ENCODE assay signal across 8 mouse cellular contexts in genomic region chr7:73376101-73377001, GRCm38 (mm10). TPM values are rescaled to one million over a fixed set of nuclear protein-coding genes. Genes with fewer than 3 reads are reported as not detected.
A peak's percentile ranks its signal among the peaks of the same experiment; 100 is the strongest.
DNase-seq lines count a peak whose midpoint lies in the region; ATAC-seq and TF ChIP-seq lines count a peak whose summit lies in the region.

No protein-coding gene starts in this region.

- dilution Hi-C loops in CH12.LX (cut with MboI; ENCODE audit: extremely low pct_ligation_motif_present, extremely low pct_unique_long_range_greater_than_20kb, low sequenced_read_pairs), result no loop called here

- peaks cover 7% of the 10 kb centered on the region for H3K9me3 ChIP-seq in CH12.LX (replicated peaks; ENCODE audit: low read length)
- no peaks in the 10 kb centered on the region for H3K9me3 ChIP-seq in embryonic facial prominence, embryonic 15.5 days (replicated peaks)
- no peaks in the 10 kb centered on the region for H3K9me3 ChIP-seq in heart, postnatal 0 days (replicated peaks; ENCODE audit: control insufficient read depth, low read length)
- no peaks in the 10 kb centered on the region for H3K9me3 ChIP-seq in liver, embryonic 11.5 days (ENCODE audit: control insufficient read depth, low read length)
- H3K9me3 ChIP-seq in neural tube, embryonic 11.5 days (ENCODE audit: control insufficient read depth, low read length), result no peaks in the 10 kb centered on the region

- in situ Hi-C loops in CH12.LX (cut with MboI; ENCODE audit: low pct_ligation_motif_present, low pct_unique_long_range_greater_than_20kb, low sequenced_read_pairs), result loop anchor here (25.0 kb wide), 1 partner anchor 989 kb away; no protein-coding TSS in a partner anchor

- peak; percentile 55 to 66; a peak in 3 of 4 replicates for TF ChIP-seq CTCF in CH12.LX (conservative IDR thresholded peaks at IDR 0.05 in 1 of 2, IDR thresholded peaks at IDR 0.05 in 1 of 2; ENCODE audit: low read depth in 2 of 2, low read length in 2 of 2)
- peak; percentile 72; the same call in 1 of the 2 replicates for TF ChIP-seq CTCF in brain, embryonic 14.5 days (IDR thresholded peaks at IDR 0.05; ENCODE audit: borderline replicate concordance, extremely low read depth, insufficient read depth, insufficient read length)
- peak; percentile 73 for TF ChIP-seq CTCF in heart, postnatal 0 days (IDR thresholded peaks at IDR 0.05; ENCODE audit: low read depth)

- DNase-seq in CH12.LX (ENCODE audit: extremely low read depth), result peak; percentile 39
- DNase-seq in brain, embryonic 14.5 days (ENCODE audit: low read depth), result peak; percentile 98
- DNase-seq in heart, postnatal 0 days (ENCODE audit: low spot score), result peak; percentile 78
- DNase-seq in kidney, postnatal 14 days, result peak; percentile 77
- DNase-seq in liver, embryonic 11.5 days (ENCODE audit: low spot score), result no peak
- peak; percentile 80 for DNase-seq in neural tube, embryonic 11.5 days (ENCODE audit: low spot score)
- no peak for DNase-seq in spleen, postnatal 4 days (ENCODE audit: low spot score in 2 of 2)

- no peak overlapping the region for H3K27ac ChIP-seq in CH12.LX (ENCODE audit: insufficient read depth, low read depth)
- peak overlapping the region; percentile 83 for H3K27ac ChIP-seq in embryonic facial prominence, embryonic 15.5 days (replicated peaks)
- H3K27ac ChIP-seq in heart, postnatal 0 days (ENCODE audit: low read depth), result no peak overlapping the region
- no peak overlapping the region for H3K27ac ChIP-seq in liver, embryonic 11.5 days (ENCODE audit: low read depth, low read length)
- H3K27ac ChIP-seq in neural tube, embryonic 11.5 days (ENCODE audit: low read depth, low read length), result peak overlapping the region; percentile 93

- no peak overlapping the region for H3K4me2 ChIP-seq in CH12.LX (ENCODE audit: insufficient read depth, low read depth, poor library complexity, severe bottlenecking)
- H3K4me2 ChIP-seq in embryonic facial prominence, embryonic 15.5 days (replicated peaks), result peak overlapping the region; percentile 97
- peak overlapping the region; percentile 97 for H3K4me2 ChIP-seq in heart, postnatal 0 days (ENCODE audit: low read depth, low read length)
- peak overlapping the region; percentile 79 for H3K4me2 ChIP-seq in liver, embryonic 11.5 days
- peak overlapping the region; percentile 80 for H3K4me2 ChIP-seq in neural tube, embryonic 11.5 days (ENCODE audit: low read depth)

- H3K9ac ChIP-seq in CH12.LX (ENCODE audit: insufficient read depth, low read depth), result no peak overlapping the region
- H3K9ac ChIP-seq in embryonic facial prominence, embryonic 15.5 days, result peak overlapping the region; percentile 71
- H3K9ac ChIP-seq in heart, postnatal 0 days (replicated peaks; ENCODE audit: low read depth, low read length), result 0 out of 2 replicates have a peak overlapping the region, but pooled peaks have one; percentile 11
- H3K9ac ChIP-seq in liver, embryonic 11.5 days (ENCODE audit: low read depth, low read length), result no peak overlapping the region
- H3K9ac ChIP-seq in neural tube, embryonic 11.5 days (ENCODE audit: low read length), result peak overlapping the region; percentile 95

- no peak overlapping the region for H3K4me3 ChIP-seq in CH12.LX (replicated peaks in 1 of 3; ENCODE audit: low read depth in 2 of 3, low read length in 2 of 3, poor library complexity in 1 of 3)
- H3K4me3 ChIP-seq in embryonic facial prominence, embryonic 15.5 days (replicated peaks), result peak overlapping the region; percentile 71
- peak overlapping the region; percentile 71 for H3K4me3 ChIP-seq in heart, postnatal 0 days (ENCODE audit: low read depth, low read length)
- H3K4me3 ChIP-seq in liver, embryonic 11.5 days (ENCODE audit: low read depth, low read length), result peak overlapping the region; percentile 55
- peak overlapping the region; percentile 84 for H3K4me3 ChIP-seq in neural tube, embryonic 11.5 days (ENCODE audit: low read depth, low read length)

- TF ChIP-seq EP300 in CH12.LX (IDR thresholded peaks at IDR 0.05; ENCODE audit: low read length), result no peak
- TF ChIP-seq EP300 in heart, postnatal 0 days (IDR thresholded peaks at IDR 0.05; ENCODE audit: low read depth), result no peak

- TF ChIP-seq RAD21 in CH12.LX (IDR thresholded peaks at IDR 0.05; ENCODE audit: low read depth, low read length), result peak; percentile 66

- ATAC-seq in embryonic facial prominence, embryonic 15.5 days (ENCODE audit: insufficient number of reproducible peaks, low FRiP score, low TSS enrichment, low read depth), result peak; percentile 65; the same call in 1 of the 2 replicates
- peak; percentile 47; the same call in 1 of the 2 replicates for ATAC-seq in heart, postnatal 0 days (ENCODE audit: insufficient read depth, low read depth)
- no peak for ATAC-seq in liver, embryonic 11.5 days (replicated peaks; ENCODE audit: low FRiP score)
- ATAC-seq in neural tube, embryonic 11.5 days (ENCODE audit: insufficient read depth, low FRiP score, low TSS enrichment), result 0 out of 2 replicates have a peak, but pooled peaks have one; percentile 3

- WGBS in embryonic facial prominence, embryonic 15.5 days, result under 1% methylated on average over 39 of the region's 39 CpGs
- 1% methylated on average over 39 of the region's 39 CpGs for WGBS in heart, postnatal 0 days
- WGBS in liver, embryonic 11.5 days, result 3% methylated on average over 39 of the region's 39 CpGs
- WGBS in neural tube, embryonic 11.5 days, result under 1% methylated on average over 39 of the region's 39 CpGs

- H3K4me1 ChIP-seq in CH12.LX (ENCODE audit: control insufficient read depth in 1 of 2, insufficient read depth in 2 of 2), result no peaks in the 10 kb centered on the region
- H3K4me1 ChIP-seq in embryonic facial prominence, embryonic 15.5 days, result peaks cover 37% of the 10 kb centered on the region
- peaks cover 12% of the 10 kb centered on the region for H3K4me1 ChIP-seq in heart, postnatal 0 days (ENCODE audit: control insufficient read depth, insufficient read depth)
- H3K4me1 ChIP-seq in liver, embryonic 11.5 days (replicated peaks; ENCODE audit: control insufficient read depth, insufficient read depth, low read length), result peaks cover 5% of the 10 kb centered on the region; the same call in 1 of the 2 replicates
- peaks cover 24% of the 10 kb centered on the region for H3K4me1 ChIP-seq in neural tube, embryonic 11.5 days (ENCODE audit: control insufficient read depth, insufficient read depth, low read length)

- no peaks in the 10 kb centered on the region for H3K79me2 ChIP-seq in CH12.LX (replicated peaks; ENCODE audit: control insufficient read depth, extremely low read depth, insufficient read depth, poor library complexity, severe bottlenecking)

- H3K36me3 ChIP-seq in CH12.LX (replicated peaks in 1 of 2; ENCODE audit: control insufficient read depth in 1 of 2, insufficient read depth in 1 of 2, low read length in 1 of 2), result no peaks in the 10 kb centered on the region
- no peaks in the 10 kb centered on the region for H3K36me3 ChIP-seq in embryonic facial prominence, embryonic 15.5 days
- H3K36me3 ChIP-seq in heart, postnatal 0 days (replicated peaks; ENCODE audit: control insufficient read depth, insufficient read depth, low read length), result no peaks in the 10 kb centered on the region
- H3K36me3 ChIP-seq in liver, embryonic 11.5 days (ENCODE audit: control insufficient read depth, insufficient read depth, low read length), result no peaks in the 10 kb centered on the region
- no peaks in the 10 kb centered on the region for H3K36me3 ChIP-seq in neural tube, embryonic 11.5 days (ENCODE audit: control insufficient read depth, insufficient read depth, low read length)

- no peak for TF ChIP-seq POLR2A in CH12.LX (IDR thresholded peaks at IDR 0.05; ENCODE audit: low read depth, low read length)
- TF ChIP-seq POLR2A in brain, embryonic 14.5 days (IDR thresholded peaks at IDR 0.05; ENCODE audit: borderline replicate concordance, extremely low read depth, insufficient read depth, insufficient read length, poor library complexity, severe bottlenecking), result no peak

- H3K27me3 ChIP-seq in CH12.LX (replicated peaks), result peaks cover 3% of the 10 kb centered on the region
- H3K27me3 ChIP-seq in embryonic facial prominence, embryonic 15.5 days, result peaks cover 47% of the 10 kb centered on the region
- H3K27me3 ChIP-seq in heart, postnatal 0 days (ENCODE audit: control insufficient read depth, insufficient read depth, low read length), result peaks cover 44% of the 10 kb centered on the region
- peaks cover 77% of the 10 kb centered on the region for H3K27me3 ChIP-seq in liver, embryonic 11.5 days (replicated peaks; ENCODE audit: control insufficient read depth, insufficient read depth, low read length)
- H3K27me3 ChIP-seq in neural tube, embryonic 11.5 days (ENCODE audit: control insufficient read depth, insufficient read depth, low read length), result peaks cover 3% of the 10 kb centered on the region; the same call in 1 of the 2 replicates

TF ChIP-seq in CH12.LX, 34 proteins besides CTCF, POLR2A, EP300 and RAD21:
- TF ChIP-seq SMC3 (IDR thresholded peaks at IDR 0.05; ENCODE audit: low read depth, low read length) (peak; percentile 55), CHD1 (IDR thresholded peaks at IDR 0.05; ENCODE audit: low read depth, low read length) (no peak)

RNA-seq across cellular contexts. Expression of gene Rgma, which starts 1.0 kb away (rescaled TPM):
- 0.04 TPM in 1 of 2 replicates, not detected in the other for total RNA-seq in CH12.LX (2012; rRNA removed)
- not detected in 2 replicates for total RNA-seq in CH12.LX (2014; rRNA removed)
- 0.07 TPM in 1 of 2 replicates, not detected in the other for polyA plus RNA-seq in CH12.LX (2012; ENCODE audit: insufficient read length, low read depth)
- polyA plus RNA-seq in brain, embryonic 14.5 days (2012; rRNA removed), result 59.9 and 142 TPM in 2 replicates
- 23.0 and 24.1 TPM in 2 replicates for polyA plus RNA-seq in embryonic facial prominence, embryonic 15.5 days (2015; fragmentation: Nextera tagmentation; extraction: Ambion mirVana)
- 9.2 and 10.2 TPM in 2 replicates for total RNA-seq in heart, postnatal 0 days (2014; rRNA removed; ENCODE audit: low replicate concordance)
- polyA plus RNA-seq in heart, postnatal 0 days (2015; fragmentation: Nextera tagmentation; extraction: Ambion mirVana), result 2.7 TPM in 2 replicates
- 2.8 and 3.0 TPM in 2 replicates for polyA plus RNA-seq in liver, embryonic 11.5 days (2014; fragmentation: Nextera tagmentation; extraction: Ambion mirVana)
- polyA plus RNA-seq in neural tube, embryonic 11.5 days (2014; fragmentation: Nextera tagmentation; extraction: Ambion mirVana), result 48.9 and 50.1 TPM in 2 replicates

Comparison
In these comparisons a context has a peak if more than half of its experiments do, and no peak if none do; other contexts are left out.
1. DNase-seq: peak in CH12.LX (single experiment), brain, embryonic 14.5 days (single experiment), heart, postnatal 0 days (single experiment), kidney, postnatal 14 days (single experiment) and neural tube, embryonic 11.5 days (single experiment); none in liver, embryonic 11.5 days (single experiment) and spleen, postnatal 4 days (0 of 2).
2. H3K27ac ChIP-seq: peak in embryonic facial prominence, embryonic 15.5 days (single experiment) and neural tube, embryonic 11.5 days (single experiment); none in CH12.LX (single experiment), heart, postnatal 0 days (single experiment) and liver, embryonic 11.5 days (single experiment).
3. H3K4me3 ChIP-seq: peak in embryonic facial prominence, embryonic 15.5 days (single experiment), heart, postnatal 0 days (single experiment), liver, embryonic 11.5 days (single experiment) and neural tube, embryonic 11.5 days (single experiment); none in CH12.LX (0 of 3).
4. H3K9ac ChIP-seq: peak in embryonic facial prominence, embryonic 15.5 days (single experiment), heart, postnatal 0 days (single experiment) and neural tube, embryonic 11.5 days (single experiment); none in CH12.LX (single experiment) and liver, embryonic 11.5 days (single experiment).
5. Peak in every context shown above with its lines, with median percentiles within 50 percentile points of each other: CTCF ChIP-seq.